Mouse (Mus musculus) lung, postnatal 0 days (tissue): ENCODE measurements at regions not wholly inside any gene's neighbourhood (a gene's known extent, or its start where the extent isn't known, plus 50 kb on each side); places are given as distances from the start of the nearest gene placed in this dataset.

ENCODE experiments used
- CTCF ChIP-seq: IDR thresholded peaks from 2 replicates; pipeline ENCODE4 v1.5.1; 2016; ENCODE audit warnings: antibody characterized with exemption, mild to moderate bottlenecking
- EP300 ChIP-seq: IDR thresholded peaks from 2 replicates; pipeline ENCODE4 v1.6.1; 2016; ENCODE audit warnings: antibody characterized with exemption, mild to moderate bottlenecking, control low read depth

GRCm38 (mm10) chr16:85336495-85337119 is 163.0 kb upstream of the App start:
- TF ChIP-seq EP300, result no peak
- no peak for TF ChIP-seq CTCF
